Mouse (Mus musculus) lung, postnatal 14 days (tissue): ENCODE measurements at regions not wholly inside any gene's neighbourhood (a gene's known extent, or its start where the extent isn't known, plus 50 kb on each side); places are given as distances from the start of the nearest gene placed in this dataset.

Experiments used
- DNase-seq: peaks from one replicate; pipeline ENCODE4 v3.0.0; 2021

GRCm38 (mm10) chr12:10275226-10275625 lies 94.5 kb upstream of the Nt5c1b start:
- no peak for DNase-seq

- no peak for DNase-seq
Measured at GRCm38 (mm10) chr12:10292646-10293045, 77.1 kb upstream of the Nt5c1b start.

GRCm38 (mm10) chr12:10305970-10306369 lies 63.8 kb upstream of the Nt5c1b start:
- no peak for DNase-seq
